Mouse (Mus musculus) liver, postnatal 0 days (tissue): ENCODE data around the gene Gm973. TPM values are rescaled to one million over a fixed set of nuclear protein-coding genes. Genes with fewer than 3 reads are reported as not detected.

Experiments used
- ATAC-seq: fragments of 200-750 bp; cut with Nextera tagmentation; 2 replicates; pipeline ENCODE4 v1.8.0; 2017; ENCODE audit warnings: mild to moderate bottlenecking, moderate library complexity
- DNase-seq: peaks from one replicate; pipeline ENCODE4 v3.0.0-alpha.2; 2016
- H3K27ac ChIP-seq: fragments of 300-500 bp; sonication (generic); 2 replicates; pipeline ENCODE4 v1.5.1; 2014; ENCODE audit warnings: antibody characterized with exemption, moderate library complexity, mild to moderate bottlenecking, low read depth
- H3K27me3 ChIP-seq: fragments of 300-500 bp; sonication (generic); 2 replicates; pipeline ENCODE4 v1.6.1; 2014; ENCODE audit warnings: low read length, control low read depth, mixed read lengths; ENCODE audit not compliant: insufficient read depth
- H3K36me3 ChIP-seq: fragments of 300-500 bp; sonication (generic); replicated peaks from 2 replicates; pipeline ENCODE4 v1.6.1; 2014; ENCODE audit warnings: mild to moderate bottlenecking, control low read depth, low read length, moderate library complexity, mixed read lengths; ENCODE audit not compliant: insufficient read depth
- H3K4me1 ChIP-seq: fragments of 300-500 bp; sonication (generic); 2 replicates; pipeline ENCODE4 v1.6.1; 2014; ENCODE audit warnings: antibody characterized with exemption, mild to moderate bottlenecking, control low read depth; ENCODE audit not compliant: insufficient read depth
- H3K4me2 ChIP-seq: fragments of 300-500 bp; sonication (generic); 2 replicates; pipeline ENCODE4 v1.6.1; 2014; ENCODE audit warnings: low read depth, mild to moderate bottlenecking, low read length, moderate library complexity, mixed read lengths
- H3K4me3 ChIP-seq: fragments of 300-500 bp; sonication (generic); 2 replicates; pipeline ENCODE4 v1.5.1; 2014; ENCODE audit warnings: low read depth, low read length
- H3K9ac ChIP-seq: fragments of 300-500 bp; sonication (generic); replicated peaks from 2 replicates; pipeline ENCODE4 v1.6.1; 2014; ENCODE audit warnings: mild to moderate bottlenecking, moderate library complexity
- H3K9me3 ChIP-seq: fragments of 300-500 bp; sonication (generic); 2 replicates; pipeline ENCODE4 v1.6.1; 2016; ENCODE audit warnings: mild to moderate bottlenecking, control low read depth, low read length, mixed read lengths
- CTCF ChIP-seq: sonication (generic); IDR thresholded peaks from 2 replicates; pipeline ENCODE4 v1.5.1; 2016; ENCODE audit warnings: antibody characterized with exemption, low read depth
- EP300 ChIP-seq: IDR thresholded peaks from 2 replicates; pipeline ENCODE4 v1.6.1; 2016; ENCODE audit warnings: antibody characterized with exemption, low read depth, mild to moderate bottlenecking
- WGBS: fragments of 180-500 bp; shearing (Covaris S2); extraction: QIAGEN DNeasy Blood & Tissue Kit; methylation state at CpG from one replicate; pipeline ENCODE4 v1.1.7; 2014; ENCODE audit not compliant: insufficient replicate concordance; 5-methylcytosine and 5-hydroxymethylcytosine counted together
- polyA plus RNA-seq: library from polyadenylated mRNA; unstranded; fragments of >200 nt; fragmentation: Nextera tagmentation; extraction: Ambion mirVana; gene quantifications from 2 replicates; pipeline ENCODE4 v1.2.1, GENCODE M21; 2015

The Gm973 gene
- polyA plus RNA-seq, 1 experiment from 2014 or later = not detected

DNA sequence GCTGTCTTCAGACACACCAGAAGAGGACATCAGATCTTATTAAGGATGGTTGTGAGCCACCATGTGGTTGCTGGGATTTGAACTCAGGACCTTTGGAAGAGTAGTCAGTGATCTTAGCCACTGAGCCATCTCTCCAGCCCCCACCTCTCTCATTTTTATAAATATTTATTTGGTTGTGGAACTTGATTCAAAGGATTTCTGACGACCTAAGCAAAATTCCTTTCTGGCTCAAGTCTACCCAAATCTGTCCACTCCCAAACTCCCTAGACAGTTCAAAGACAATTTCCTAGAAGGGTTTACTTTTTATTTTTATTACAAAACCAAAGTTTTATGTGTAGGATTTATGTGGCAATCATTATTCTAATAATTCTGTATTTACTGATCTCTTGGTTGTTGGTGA is 73.2 kb downstream of the Gm973 start:
- no peak overlapping the region for H3K4me3 ChIP-seq
- WGBS = 67% methylated on average over 1 of the region's 1 CpGs
- no peak overlapping the region for H3K27ac ChIP-seq
- no peak overlapping the region for H3K9ac ChIP-seq
- ATAC-seq (no peak), DNase-seq (no peak)
- TF ChIP-seq EP300 (no peak), CTCF (no peak)
- H3K27me3 ChIP-seq = no peaks in the 10 kb centered on the region
- H3K4me1 ChIP-seq = peaks cover 2% of the 10 kb centered on the region; the same call in 1 of the 2 replicates
- H3K9me3 ChIP-seq = no peaks in the 10 kb centered on the region
- no peaks in the 10 kb centered on the region for H3K36me3 ChIP-seq
- no peak overlapping the region for H3K4me2 ChIP-seq

DNA sequence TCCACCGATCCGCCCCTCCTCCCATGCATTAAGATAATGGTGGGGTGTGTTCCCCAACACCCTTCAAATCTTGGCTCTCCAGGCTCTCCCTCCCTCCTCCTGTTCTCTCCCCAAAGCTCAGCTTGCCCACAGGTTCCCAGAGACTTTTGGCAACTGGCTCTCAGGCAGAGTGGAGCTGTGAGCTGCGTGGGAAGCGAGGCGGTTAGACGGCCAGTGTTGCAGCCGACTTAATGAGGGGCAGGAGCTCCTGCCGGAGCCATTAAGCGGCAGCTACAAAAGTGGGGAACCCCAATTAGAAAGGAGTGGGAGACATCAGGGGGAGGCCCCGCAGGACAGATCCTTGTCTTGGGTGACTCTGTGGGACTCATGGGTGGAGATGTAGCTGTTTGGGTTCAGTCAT is 76.3 kb downstream of the Gm973 start:
- no peak for ATAC-seq
- DNase-seq = no peak
- WGBS = 37% methylated on average over 10 of the region's 10 CpGs
- Histone ChIP-seq H3K4me1 (peaks cover 2% of the 10 kb centered on the region; the same call in 1 of the 2 replicates), H3K4me2 (peak overlapping the region; percentile 26), H3K27me3 (no peaks in the 10 kb centered on the region), H3K27ac (no peak overlapping the region), H3K9me3 (no peaks in the 10 kb centered on the region), H3K9ac (no peak overlapping the region), H3K36me3 (no peaks in the 10 kb centered on the region), H3K4me3 (no peak overlapping the region)
- no peak for TF ChIP-seq EP300
- no peak for TF ChIP-seq CTCF

DNA sequence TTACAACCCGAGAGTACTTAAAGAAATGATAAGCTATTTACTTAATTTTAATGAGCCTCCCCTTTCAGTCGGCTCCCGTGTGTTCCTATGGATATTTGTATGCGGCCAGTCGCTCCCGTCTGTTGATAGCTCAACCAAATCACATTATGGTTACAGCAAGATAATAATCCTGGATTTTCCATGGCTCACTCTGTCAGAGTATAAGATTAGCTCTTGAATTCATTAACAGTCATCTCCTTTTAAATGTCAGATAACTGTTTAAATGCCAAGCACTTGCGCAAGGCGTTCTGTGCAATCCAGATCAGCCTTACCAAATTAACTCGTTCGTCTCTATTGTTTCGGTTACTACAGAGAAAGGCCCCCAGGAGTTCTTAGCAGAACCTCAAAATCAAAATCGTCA is 76.8 kb downstream of the Gm973 start:
- Histone ChIP-seq H3K4me3 (no peak overlapping the region), H3K4me2 (peak overlapping the region; percentile 26), H3K27ac (no peak overlapping the region), H3K9me3 (no peaks in the 10 kb centered on the region), H3K27me3 (no peaks in the 10 kb centered on the region), H3K4me1 (peaks cover 2% of the 10 kb centered on the region; the same call in 1 of the 2 replicates), H3K9ac (no peak overlapping the region), H3K36me3 (no peaks in the 10 kb centered on the region)
- WGBS = 36% methylated on average over 12 of the region's 12 CpGs
- no peak for DNase-seq
- no peak for ATAC-seq
- TF ChIP-seq CTCF (no peak), EP300 (no peak)

DNA sequence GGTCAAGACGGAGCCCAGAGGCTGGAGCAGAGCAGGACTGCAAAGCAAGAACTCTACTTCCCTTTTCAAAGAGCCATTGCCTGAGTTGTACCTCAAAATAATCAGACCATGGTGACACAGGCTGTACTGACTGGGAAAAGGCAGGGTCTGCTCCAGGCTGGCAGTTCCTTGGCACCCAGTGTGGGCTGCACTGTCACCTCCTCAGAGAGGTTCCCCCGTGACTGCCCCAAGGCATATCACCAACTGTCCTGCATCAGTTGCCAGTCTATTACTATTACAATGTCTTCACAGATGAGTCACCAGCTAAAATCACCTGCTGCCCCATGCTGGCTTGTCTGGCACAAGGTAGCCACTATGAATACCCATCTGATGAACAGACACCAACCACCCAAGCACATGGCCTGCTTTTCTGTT is 77.6 kb downstream of the Gm973 start:
- H3K4me3 ChIP-seq = no peak overlapping the region
- TF ChIP-seq EP300 = no peak
- no peak for TF ChIP-seq CTCF
- H3K9me3 ChIP-seq = no peaks in the 10 kb centered on the region
- H3K27ac ChIP-seq = no peak overlapping the region
- 40% methylated on average over 2 of the region's 2 CpGs for WGBS
- ATAC-seq (no peak), DNase-seq (no peak)
- H3K4me1 ChIP-seq = peaks cover 2% of the 10 kb centered on the region; the same call in 1 of the 2 replicates
- no peaks in the 10 kb centered on the region for H3K36me3 ChIP-seq
- no peaks in the 10 kb centered on the region for H3K27me3 ChIP-seq
- no peak overlapping the region for H3K4me2 ChIP-seq
- no peak overlapping the region for H3K9ac ChIP-seq

DNA sequence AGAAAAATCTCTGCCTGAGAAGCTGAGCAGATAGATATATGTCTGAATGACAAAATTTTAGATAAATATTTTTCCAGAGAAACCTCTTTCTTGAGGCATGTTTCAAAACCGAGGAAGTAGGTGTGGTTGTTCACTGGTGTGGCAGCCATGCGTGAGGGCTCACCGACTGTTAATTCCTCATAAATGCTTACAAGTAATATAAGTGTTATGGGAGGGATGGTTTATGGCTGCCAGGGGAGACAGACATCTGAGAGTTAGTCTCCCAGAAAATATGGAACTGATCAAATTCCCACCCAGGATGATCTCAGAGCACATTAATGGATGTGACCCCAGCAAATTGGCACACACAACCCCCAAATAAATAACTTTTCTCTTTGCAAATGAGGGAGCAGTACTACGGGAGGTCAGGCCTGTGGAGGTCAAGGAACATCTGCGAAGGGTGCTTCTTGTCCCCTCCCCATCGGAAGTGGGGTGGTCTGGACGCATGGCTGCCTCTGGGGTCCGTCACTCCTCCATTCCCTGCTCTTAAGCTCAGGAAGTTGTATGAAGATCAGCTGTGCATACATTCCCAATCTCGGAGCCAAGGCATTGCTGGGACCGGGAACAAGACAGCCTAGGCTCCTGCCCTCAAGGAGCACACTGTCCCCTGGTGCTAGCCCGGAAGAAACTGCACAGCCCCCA is 78.7 kb downstream of the Gm973 start:
- peaks cover 2% of the 10 kb centered on the region; the same call in 1 of the 2 replicates for H3K4me1 ChIP-seq
- DNase-seq = no peak
- ATAC-seq = no peak
- no peak overlapping the region for H3K4me3 ChIP-seq
- no peak overlapping the region for H3K4me2 ChIP-seq
- no peak overlapping the region for H3K27ac ChIP-seq
- no peaks in the 10 kb centered on the region for H3K9me3 ChIP-seq
- TF ChIP-seq CTCF (no peak), EP300 (no peak)
- H3K27me3 ChIP-seq = no peaks in the 10 kb centered on the region
- 78% methylated on average over 11 of the region's 11 CpGs for WGBS
- no peaks in the 10 kb centered on the region for H3K36me3 ChIP-seq
- no peak overlapping the region for H3K9ac ChIP-seq

DNA sequence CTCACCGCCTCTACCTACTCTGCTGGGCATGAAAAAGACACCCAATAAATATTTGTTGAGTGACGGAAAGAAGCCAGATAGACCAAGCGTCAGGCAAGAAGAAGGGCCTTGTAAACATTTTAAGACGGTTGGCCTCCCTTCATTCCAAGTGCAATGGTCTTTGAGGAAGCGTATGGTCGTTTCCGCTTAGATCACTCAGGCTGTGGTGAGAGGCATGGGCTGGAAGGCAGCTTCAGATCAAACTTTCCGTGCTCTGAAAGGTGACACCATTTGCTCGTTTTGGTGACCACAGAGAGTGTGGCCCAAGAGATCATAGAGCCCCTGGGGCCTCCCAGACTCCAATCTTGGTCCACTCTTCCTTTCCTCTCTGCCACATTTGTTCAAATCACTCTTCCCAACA is 79.5 kb downstream of the Gm973 start:
- H3K9ac ChIP-seq = no peak overlapping the region
- H3K27me3 ChIP-seq = no peaks in the 10 kb centered on the region
- TF ChIP-seq EP300 (no peak), CTCF (no peak)
- no peaks in the 10 kb centered on the region for H3K9me3 ChIP-seq
- no peak overlapping the region for H3K4me3 ChIP-seq
- H3K4me1 ChIP-seq = peaks cover 2% of the 10 kb centered on the region; the same call in 1 of the 2 replicates
- no peak overlapping the region for H3K27ac ChIP-seq
- 70% methylated on average over 9 of the region's 9 CpGs for WGBS
- H3K4me2 ChIP-seq = no peak overlapping the region
- DNase-seq = no peak
- H3K36me3 ChIP-seq = no peaks in the 10 kb centered on the region
- no peak for ATAC-seq
